Mouse (Mus musculus) neural tube, embryonic 10.5 days (tissue): ENCODE data around the gene Oxct1.
A peak's percentile ranks its signal among the peaks of the same experiment; 100 is the strongest.

Experiments
- DNase-seq: peaks from one replicate; pipeline ENCODE4 v3.0.0-alpha.2; 2017; ENCODE audit warnings: low spot score; ENCODE audit errors: extremely low spot score

Gene Oxct1

GRCm38 (mm10) chr15:4028411-4028700 is 2.2 kb downstream of the Oxct1 start:
- DNase-seq, result no peak

- DNase-seq, result no peak
Measured at GRCm38 (mm10) chr15:4028960-4029359, 2.8 kb downstream of the Oxct1 start.

- no peak for DNase-seq
Measured at GRCm38 (mm10) chr15:4033168-4034004, 7.2 kb downstream of the Oxct1 start.

GRCm38 (mm10) chr15:4042423-4042822 is 16.2 kb downstream of the Oxct1 start:
- DNase-seq, result no peak

- peak; percentile 19 for DNase-seq
Measured at GRCm38 (mm10) chr15:4043032-4043471, 16.9 kb downstream of the Oxct1 start.

GRCm38 (mm10) chr15:4056627-4057026 is 30.4 kb downstream of the Oxct1 start:
- DNase-seq, result no peak

- no peak for DNase-seq
Measured at GRCm38 (mm10) chr15:4063574-4063973, 37.4 kb downstream of the Oxct1 start.

- no peak for DNase-seq
Measured at GRCm38 (mm10) chr15:4064013-4064412, 37.8 kb downstream of the Oxct1 start.

- DNase-seq, result no peak
Measured at GRCm38 (mm10) chr15:4064694-4065093, 38.5 kb downstream of the Oxct1 start.

- no peak for DNase-seq
Measured at GRCm38 (mm10) chr15:4067273-4067990, 41.2 kb downstream of the Oxct1 start.

GRCm38 (mm10) chr15:4077978-4078377 is 51.8 kb downstream of the Oxct1 start:
- no peak for DNase-seq

- DNase-seq, result no peak
Measured at GRCm38 (mm10) chr15:4078785-4079184, 52.6 kb downstream of the Oxct1 start.

- no peak for DNase-seq
Measured at GRCm38 (mm10) chr15:4079425-4080189, 53.4 kb downstream of the Oxct1 start.

GRCm38 (mm10) chr15:4085600-4086384 is 59.6 kb downstream of the Oxct1 start:
- DNase-seq, result no peak

GRCm38 (mm10) chr15:4087446-4087845 is 61.3 kb downstream of the Oxct1 start:
- DNase-seq, result no peak

GRCm38 (mm10) chr15:4087914-4088313 is 61.7 kb downstream of the Oxct1 start:
- no peak for DNase-seq

GRCm38 (mm10) chr15:4090601-4091000 is 64.4 kb downstream of the Oxct1 start:
- DNase-seq, result no peak

GRCm38 (mm10) chr15:4092586-4092985 is 66.4 kb downstream of the Oxct1 start:
- no peak for DNase-seq

GRCm38 (mm10) chr15:4100341-4100921 is 74.2 kb downstream of the Oxct1 start:
- DNase-seq, result no peak

GRCm38 (mm10) chr15:4101025-4101424 is 74.8 kb downstream of the Oxct1 start:
- DNase-seq, result no peak

- DNase-seq, result no peak
Measured at GRCm38 (mm10) chr15:4104319-4104718, 78.1 kb downstream of the Oxct1 start.
